Mouse (Mus musculus): ENCODE results near the gene Dnajb12.

Gene Dnajb12

DNA sequence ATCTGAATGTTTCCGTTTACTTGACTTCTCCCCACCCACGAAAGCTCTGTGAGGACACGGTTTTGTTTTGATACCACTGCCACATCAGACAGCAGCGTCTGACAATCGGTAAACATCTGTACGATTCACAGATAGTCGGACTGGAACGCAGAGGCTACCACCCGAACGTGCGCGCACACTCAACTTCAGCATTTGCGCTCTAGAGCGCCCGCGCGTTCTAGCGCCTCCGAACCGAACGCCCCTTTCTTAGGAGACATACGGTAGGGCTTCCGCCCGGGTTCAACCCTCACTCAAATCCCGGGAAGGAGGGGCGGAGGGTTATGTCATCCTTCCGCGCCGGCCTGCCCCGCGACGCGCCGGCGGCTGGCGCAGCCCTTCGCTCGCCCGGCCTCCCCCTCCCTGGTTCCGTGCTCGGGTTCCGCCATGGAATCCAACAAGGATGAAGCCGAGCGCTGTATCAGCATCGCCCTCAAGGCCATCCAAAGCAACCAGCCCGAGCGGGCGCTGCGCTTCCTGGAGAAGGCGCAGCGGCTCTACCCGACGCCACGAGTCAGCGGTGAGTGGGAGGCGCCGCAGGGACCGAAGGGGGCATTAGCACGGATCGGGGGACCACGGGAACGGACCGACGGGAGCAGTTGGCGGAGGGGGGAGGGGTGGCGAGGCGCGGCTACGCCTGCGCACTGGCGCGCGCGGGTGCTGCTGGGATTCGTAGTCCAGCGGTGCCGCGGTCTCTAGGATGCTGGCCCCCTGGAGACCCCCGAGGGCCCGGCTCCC lies at the start of gene Dnajb12:
TSS of gene Dnajb12 (plus strand) at position 302 of the 774 bp plus-strand sequence.
- peak; percentile 98 for DNase-seq (ENCODE audit: low read depth, low spot score)

DNA sequence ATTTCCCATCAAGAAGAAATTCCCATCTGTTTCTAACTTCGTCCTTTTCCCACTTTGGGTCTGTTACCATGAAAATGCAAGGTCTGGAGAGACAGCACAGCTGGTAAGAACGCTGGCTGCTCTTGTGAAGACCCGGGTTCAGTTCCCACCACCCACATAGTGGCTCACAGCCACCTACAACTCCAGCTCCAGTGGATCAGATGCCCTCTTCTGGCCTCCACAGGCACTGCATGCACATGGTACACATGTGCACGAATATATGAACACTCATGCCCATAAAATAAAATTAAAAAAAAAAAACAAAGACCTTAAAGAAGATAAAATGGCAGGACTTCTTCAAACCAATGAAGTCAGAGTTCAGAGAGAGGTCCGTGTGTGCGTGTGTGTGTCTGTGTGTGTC lies 49.5 kb upstream of the Dnajb12 start:
- DNase-seq (ENCODE audit: low read depth, low spot score) = no peak

DNA sequence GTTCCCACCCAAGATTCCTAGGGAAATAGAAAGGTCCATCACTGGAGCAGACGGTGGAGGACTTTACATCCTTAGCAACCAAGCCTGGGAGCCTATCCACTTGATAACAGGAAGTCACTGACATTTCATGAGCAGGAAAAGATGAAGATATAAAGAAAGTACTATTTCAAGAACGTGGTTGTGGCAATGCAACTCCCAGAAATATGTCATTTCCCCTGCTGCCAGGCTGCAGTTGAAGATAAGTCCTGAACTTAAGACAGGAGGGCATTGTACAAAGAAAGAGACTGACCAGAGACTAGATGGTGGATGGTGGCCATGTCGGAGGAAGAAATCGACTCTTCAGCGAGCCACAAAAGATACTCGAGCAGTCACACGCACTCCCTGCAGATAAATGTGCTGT lies 47.4 kb upstream of the Dnajb12 start:
- no peak for DNase-seq (ENCODE audit: low read depth, low spot score)

DNA sequence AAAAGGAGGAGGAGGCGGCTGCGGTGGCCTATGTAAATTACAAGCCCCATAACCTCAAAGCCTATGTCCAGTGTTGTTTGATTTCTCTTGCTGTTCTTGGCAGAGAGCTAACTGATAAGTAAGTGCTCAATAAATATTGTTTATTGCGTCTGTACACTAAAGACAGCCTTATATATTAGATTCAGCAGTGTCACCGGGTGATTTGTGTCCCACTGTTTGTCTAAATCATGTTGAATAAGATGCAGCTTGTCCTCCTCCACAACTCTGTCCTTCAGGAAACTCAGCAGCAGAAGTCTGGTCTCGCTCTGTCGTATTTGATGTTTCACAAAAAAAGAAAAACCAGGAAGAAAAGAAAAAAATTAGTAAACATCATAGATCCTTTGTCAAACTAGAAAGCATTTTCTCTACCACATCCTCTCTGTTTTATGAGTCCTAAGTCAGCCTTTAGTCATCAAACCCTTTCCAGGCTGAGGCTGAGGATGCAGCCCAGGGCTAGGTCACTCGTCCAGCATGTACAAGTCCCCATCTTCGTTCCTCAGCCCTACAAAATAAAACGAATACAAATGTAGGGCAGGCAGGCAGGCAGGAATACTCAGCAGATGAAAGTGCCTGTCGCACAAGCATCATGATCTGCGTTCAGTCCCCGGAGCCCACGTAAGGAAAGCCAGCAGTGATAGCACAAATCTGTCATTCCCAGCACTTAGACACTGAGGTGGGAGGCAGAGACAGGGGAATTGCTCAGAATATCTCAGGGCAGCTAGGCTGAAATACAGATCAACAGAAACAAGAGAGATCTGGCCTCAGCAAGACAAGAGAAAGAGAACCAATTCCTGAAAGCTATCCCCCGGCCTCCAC lies 43.8 kb upstream of the Dnajb12 start:
- DNase-seq (ENCODE audit: low read depth, low spot score) = no peak

DNA sequence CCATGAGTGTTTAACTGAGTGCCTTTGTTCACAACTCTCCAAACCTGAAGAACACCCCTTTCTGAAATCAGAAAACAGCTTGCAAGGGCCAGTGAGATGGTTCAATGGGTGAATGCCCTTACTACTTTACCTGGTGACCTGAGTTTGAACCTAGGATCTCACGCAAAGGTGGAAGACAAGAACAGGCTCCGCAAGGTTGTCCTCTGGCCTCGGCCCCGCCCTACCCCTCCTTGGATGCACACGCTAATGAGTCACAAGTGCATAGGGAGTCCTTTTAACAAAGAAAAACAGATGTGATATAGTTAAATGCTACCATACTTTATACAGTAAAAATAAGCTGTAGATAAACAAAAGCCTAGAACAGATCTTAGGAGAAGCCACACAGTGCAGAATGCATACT lies 41.9 kb upstream of the Dnajb12 start:
- DNase-seq (ENCODE audit: low read depth, low spot score) = no peak

DNA sequence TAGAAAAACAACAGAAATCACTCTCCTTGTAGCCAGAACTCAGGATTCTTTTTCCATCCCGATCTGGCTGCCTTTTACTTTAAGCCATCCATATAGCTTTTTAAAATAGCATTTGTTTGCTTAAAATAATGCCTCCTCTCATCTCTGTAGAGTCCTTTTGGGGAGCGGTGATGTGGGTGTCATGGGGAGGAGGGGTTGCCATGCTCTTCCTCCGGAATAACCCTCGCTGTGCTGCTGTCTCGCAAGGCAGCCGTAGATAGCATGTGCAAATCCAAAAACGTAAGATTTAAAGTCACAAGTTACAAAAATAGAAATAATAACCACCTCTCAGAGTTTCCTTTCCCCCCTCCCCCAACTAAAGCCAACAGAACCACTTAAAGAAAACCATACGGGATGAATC lies 37.9 kb upstream of the Dnajb12 start:
- no peak for DNase-seq (ENCODE audit: low read depth, low spot score)

DNA sequence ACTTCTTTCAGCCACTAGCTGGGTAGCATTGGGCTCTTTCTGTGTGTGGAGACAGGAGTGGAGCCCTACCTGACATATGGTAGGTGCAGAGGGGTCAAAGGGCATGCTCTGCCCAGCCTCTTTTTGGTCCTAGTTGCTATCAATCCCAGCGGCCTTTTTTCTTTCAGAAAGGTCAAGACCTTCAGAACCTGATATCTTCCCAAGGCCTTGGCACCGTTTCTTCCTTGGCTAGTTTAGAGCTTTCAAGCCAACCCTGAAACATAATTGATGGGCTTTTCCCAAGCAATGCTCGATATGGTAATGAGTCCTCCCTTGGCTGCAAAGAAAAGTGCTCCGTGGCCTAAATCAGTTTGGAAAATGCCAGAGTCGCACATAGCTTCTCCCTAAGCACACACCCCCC lies 36.2 kb upstream of the Dnajb12 start:
- DNase-seq (ENCODE audit: low read depth, low spot score) = no peak

DNA sequence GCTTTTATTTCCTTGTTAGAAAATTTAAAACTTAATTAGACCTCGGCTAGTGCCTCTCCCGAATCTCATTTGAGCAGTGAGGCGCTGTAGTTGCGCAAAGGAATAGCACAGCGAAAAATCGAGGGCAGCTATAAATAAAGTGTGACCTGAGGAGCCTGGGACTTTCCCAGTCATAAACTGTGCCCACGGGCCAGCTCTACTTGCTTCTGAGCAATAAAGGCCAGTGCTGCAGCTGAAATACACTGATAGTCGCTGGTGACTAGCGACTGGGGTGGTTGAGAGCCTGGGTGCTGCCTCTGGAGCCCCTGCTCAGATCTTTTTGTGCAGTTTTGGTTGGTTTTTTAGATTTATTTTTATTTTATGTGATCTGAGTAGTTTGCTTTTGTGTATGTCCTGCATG lies 34.7 kb upstream of the Dnajb12 start:
- DNase-seq (ENCODE audit: low read depth, low spot score) = no peak

DNA sequence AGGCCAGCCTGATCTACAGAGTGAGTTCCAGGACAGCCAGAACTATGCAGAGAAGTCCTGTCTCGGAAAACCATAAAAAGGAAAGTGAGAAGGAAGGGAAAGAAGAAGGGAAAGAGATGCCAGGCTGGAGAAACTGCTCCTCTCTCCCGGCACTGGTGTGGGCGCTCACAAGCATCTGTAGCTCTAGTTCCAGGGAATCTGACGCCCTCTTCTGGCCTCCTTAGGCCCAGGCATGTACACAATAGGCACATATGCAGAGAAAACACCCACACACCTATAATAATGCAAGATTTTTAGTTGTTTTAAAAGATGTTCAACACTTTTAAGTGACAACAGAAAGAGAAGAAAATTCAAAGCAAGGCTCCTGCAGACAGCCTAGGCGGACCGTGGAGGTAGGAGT lies 32.9 kb upstream of the Dnajb12 start:
- DNase-seq (ENCODE audit: low read depth, low spot score) = peak; percentile 50

DNA sequence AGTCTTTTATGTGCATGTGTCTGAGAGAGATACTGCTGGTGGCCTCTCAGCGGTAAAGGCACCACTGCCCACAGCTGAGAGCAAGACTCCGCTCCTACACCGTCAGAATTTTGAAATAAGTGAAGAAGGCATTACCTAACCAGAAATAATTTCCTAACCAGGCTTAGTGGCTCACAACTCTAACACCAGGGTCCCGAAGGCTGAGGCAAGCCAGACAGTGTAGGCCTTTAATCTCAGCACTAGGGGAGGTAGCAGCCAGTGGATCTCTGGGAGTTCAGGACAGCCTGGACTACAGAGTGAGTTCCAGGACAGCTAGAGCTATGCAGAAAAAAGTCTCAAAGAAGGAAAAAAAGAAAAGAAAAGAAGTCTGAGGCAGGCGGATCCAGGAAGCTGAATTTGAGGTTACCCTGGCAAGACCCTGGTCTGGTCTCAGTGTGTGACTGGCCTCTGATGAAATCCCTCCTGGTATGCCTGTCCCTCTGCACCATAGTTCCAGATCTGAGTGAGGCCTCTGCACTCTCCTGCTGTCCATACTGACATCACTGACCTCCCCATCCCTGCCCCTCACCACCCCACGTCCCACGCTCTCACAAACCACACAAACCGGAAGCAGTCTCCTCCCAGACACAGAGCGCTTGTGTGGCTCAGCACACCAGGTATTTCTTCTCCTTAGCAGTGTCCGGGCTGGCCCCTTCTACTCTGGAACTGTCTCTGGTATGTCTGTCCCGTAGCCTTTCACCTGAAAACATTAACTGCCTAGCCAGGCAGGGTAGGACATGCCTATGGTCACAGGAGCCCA lies 31.1 kb upstream of the Dnajb12 start:
- DNase-seq (ENCODE audit: low read depth, low spot score) = no peak

DNA sequence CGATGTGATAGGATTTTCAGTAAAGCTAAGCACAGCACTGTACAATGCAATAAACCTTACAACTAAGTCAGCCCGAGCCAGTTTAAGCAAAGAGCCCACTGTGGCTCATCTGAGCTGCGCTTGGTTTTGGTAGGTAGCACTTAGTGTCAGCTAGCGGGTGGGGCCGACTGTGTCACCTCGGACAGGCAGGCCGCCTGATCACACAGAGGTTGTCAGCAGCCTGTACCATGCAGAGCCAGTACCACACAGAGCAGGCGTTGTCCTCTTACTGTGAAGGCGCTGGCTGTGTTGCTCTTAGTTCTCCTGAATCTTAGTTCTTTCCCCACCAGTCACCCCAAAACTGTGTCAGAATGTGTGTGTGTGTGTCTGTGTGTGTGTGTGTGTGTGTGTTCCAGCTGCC lies 30.4 kb upstream of the Dnajb12 start:
- DNase-seq (ENCODE audit: low read depth, low spot score) = no peak

DNA sequence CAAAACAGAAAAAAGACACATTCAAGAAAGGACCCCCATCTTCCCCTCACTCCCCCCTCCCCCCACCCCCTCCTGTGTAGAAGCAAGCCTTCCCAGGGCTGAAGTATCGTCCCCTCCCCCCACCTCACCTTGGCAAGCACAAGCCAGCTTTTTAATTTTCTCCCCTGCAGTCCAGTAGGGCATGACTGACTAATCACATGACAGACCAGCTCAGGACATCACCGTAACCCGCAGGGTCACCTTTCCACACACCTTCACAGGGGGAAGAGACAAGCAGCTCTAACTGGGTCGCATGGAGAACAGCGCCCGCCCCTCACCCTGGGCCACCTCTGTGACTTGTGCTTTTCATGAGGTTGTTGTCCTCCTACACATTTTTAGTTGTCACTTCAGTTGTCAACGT lies 30.0 kb upstream of the Dnajb12 start:
- no peak for DNase-seq (ENCODE audit: low read depth, low spot score)

DNA sequence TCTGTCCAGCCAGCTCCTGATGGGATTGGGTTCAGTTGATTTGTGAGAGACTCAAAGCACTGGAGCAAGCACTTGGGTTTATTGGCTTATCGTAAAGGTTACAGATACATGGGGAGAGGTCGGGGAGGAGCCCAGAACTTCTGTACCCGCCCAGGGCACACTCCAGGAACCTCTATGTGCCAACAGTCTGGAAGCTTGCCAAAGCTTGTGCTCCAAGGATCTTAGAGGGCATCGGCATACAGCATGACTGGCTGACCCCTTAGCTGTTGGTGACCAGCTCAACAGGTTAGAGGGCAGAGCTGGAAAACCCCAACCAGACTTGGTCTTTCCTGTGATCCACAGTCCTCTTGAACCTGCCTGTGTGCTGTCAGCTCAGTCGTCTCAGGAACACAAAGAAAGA lies 22.2 kb upstream of the Dnajb12 start:
- no peak for DNase-seq (ENCODE audit: low read depth, low spot score)

DNA sequence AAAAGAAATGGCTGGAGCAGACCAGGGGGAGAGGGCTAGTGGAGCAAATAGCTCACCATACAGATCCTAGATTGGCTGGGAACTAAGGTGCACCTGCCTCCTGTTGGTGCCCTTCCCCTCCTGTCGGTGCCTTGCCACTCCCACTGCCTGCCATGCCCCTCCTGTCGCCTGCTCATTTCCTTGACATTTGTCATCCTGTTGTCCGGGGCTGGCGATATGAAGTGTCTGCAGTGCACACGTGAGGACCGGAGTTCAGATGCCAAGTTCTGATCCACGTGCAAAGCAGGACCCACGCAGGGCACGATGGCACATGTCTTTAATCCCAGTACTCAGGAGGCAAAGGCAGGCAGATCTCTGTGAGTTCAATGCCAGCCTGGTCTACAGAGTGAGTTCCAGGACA lies 18.7 kb upstream of the Dnajb12 start:
- no peak for DNase-seq (ENCODE audit: low read depth, low spot score)

DNA sequence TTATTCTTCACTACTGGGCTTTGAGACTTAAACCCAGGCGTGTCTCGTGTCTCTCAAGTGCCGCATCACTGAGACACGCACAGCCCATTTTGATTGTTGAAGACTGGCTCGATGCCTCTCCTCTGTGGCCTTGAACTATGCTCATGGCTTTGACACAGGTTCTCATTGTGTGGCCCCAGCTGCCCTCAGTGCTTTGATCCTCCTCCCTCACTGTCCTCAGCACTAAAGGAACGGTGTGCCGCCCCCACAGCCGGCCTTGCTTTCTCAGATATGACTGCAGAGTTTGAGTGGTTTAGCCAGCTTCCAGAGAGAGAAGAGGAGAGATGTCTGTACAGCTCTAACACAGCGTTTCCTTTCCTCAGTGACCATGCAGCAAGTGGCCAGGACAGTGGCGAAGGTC lies 18.2 kb upstream of the Dnajb12 start:
- peak; percentile 52 for DNase-seq (ENCODE audit: low read depth, low spot score)

DNA sequence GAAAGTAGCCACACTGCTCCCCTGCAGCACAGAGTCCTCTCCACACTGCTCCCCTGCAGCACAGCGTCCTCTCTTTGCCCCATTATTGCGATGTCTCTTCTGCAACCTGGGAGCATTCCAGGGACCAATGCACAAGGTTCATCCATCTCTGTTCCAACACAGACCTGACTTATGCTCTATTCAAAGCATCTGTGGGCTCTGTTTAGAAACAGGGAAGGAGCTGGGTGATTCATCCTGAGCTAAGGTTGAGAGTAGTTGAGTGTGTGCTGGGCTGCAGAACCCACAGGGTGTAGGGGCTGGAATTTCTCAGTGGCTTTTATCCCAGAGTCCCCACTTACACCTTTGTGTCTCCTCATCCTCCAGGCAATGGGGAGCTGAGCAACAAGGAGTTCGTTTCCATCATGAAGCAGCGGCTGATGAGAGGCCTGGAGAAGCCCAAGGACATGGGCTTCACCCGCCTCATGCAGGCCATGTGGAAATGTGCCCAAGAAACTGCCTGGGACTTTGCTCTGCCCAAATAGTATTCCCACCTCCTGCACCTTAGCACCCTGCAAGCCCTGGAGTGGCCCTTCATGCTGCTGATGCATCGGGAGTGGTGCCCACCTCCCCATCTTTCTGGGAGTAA lies 16.4 kb upstream of the Dnajb12 start:
- DNase-seq (ENCODE audit: low read depth, low spot score) = no peak

DNA sequence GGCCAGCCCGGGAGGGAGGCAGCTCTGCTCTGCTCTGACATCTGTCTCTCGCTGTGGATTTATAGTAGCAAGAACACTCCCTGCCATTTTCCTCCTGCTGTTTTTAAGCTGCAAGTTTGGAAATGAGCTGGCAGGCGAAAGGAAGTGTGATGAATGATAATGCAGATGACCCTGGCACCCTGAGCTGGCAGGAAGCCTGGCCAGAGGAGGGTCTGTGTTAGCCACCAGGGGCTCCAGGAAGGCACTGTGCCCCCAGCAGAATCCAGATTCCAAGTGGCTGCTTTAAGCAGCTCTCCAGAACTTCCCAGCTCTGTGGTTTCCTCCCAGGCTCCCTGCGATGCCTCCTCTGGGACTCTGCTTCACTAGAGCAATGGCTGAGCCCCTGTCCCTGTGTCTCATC lies 15.7 kb upstream of the Dnajb12 start:
- DNase-seq (ENCODE audit: low read depth, low spot score) = no peak

DNA sequence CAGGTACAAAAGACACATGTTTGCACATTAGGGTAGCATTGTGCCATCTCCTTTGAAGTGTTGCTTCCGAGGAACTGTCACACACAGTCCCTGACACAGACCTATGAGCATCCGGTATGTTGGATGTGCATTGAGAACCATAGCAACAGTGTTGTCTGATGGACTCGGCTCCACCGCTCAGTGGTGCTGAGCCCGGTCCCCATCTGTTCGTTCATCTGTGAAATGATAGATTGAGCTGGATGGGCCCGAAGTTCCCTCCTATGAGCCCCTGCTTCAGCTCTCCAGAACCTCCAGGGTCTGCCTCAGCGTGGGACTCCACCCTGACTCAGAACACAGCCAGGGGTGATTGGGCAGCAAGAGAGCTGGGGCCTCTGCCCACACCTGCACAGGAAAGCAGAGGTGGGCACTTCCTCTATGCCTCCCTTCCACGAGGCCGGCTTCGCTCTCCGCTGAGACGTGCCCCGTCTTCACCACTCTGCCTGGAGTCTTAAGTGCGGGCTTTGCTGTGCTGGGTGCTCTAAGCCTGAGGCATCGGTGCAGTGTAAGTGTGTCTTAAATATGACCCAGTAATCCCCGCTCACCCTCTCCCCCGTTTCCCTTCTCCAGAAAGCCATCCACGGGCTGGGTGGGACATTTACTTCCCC lies 15.0 kb upstream of the Dnajb12 start:
- DNase-seq (ENCODE audit: low read depth, low spot score) = no peak

DNA sequence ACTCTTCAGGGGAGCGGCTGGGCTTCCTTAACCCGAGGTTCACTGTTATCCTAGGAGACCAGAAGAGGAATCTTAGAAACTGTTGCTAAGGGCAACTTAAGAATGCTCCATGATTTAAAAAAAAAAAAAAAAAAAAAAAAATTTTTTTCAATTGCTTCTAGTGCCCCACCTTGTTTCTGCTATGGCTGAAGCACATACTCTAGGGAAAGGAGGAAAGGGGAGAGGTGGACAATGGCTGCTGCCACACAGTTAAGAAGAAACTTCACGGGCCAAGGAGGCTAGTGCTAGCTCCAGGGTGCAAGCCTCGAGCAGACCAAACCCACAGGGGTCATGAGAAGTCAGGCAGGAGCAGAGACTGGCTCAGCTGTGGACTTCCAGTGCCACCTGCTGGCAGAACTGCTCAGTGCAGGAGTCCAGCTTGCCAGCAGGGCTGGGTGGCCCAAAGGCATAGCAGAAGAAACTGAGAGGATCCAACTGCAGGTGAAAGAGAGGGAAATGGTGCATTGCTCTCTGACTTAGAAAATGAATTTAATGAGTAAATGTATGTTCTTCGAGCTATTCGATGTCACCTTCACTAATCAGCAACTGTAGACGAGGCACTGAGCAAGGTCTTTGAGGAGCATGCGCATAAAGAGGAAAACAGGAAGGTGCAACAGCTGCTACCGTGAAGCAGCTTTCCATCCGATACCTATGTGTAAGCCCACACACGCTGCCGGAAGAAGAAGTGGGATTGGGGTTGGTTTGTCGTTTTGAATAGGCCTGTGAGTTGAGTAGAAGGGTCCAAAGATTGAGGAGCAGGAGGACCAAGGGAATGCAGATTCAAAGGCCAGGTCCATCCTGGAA lies 14.3 kb upstream of the Dnajb12 start:
- DNase-seq (ENCODE audit: low read depth, low spot score) = peak; percentile 93

DNA sequence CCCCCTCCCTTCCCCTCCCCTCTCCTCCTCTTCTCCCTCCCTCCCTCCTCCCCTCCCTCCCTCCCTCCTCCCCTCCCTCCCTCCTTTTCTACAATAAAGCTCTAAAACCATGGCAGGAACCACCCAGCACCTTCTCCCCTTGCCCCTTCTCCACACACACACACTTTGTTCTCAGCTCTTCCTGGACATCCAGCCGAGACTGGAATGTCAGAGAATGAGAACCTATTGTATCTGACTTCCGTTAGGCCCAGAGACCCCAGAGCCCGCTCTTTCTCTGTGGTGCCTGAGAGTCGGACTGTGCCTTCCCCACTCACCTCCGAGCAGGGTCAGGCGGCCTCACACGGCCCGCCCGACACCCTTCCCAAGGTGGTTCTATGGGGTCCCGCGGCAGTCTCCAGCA lies 11.1 kb upstream of the Dnajb12 start:
- DNase-seq (ENCODE audit: low read depth, low spot score) = peak; percentile 78
